Mouse (Mus musculus) yolk sac, embryonic 10.5 days (tissue): Measurements from ENCODE around the gene Gm5935.
"Not testable (repeated sequence)": the region's sequence is repeated elsewhere in the genome, so short reads cannot be mapped to it uniquely, and the experiment has no call there.

Experiments used
- DNase-seq: peaks from one replicate; pipeline ENCODE4 v3.0.0-alpha.2; 2017; ENCODE audit warnings: low spot score

Gene Gm5935

DNA sequence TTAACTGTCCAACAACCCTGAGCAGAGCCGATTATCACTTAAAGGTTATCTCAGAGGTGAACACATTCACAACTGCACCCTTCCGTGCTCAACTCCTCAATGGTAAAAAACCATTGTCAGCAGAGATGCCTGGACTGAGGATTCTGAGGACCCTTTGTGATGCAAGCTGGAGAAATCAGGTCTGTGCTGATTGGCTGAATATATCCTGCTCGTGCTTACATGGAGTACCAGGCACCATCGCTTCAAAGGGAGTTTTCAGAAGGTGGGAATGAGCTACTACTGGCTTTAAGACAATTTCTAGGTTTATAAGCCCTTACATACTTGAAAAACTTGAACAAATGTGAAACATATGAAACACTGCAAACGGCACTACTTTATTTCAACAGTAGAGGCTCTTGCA, at the start of gene Gm5935:
Gene Gm5935, minus strand, starts transcription at position 101 of the 400 bp plus-strand sequence.
- not testable (repeated sequence) for DNase-seq
